Mouse (Mus musculus): ENCODE results near the gene Wdr1. TPM values are rescaled to one million over a fixed set of nuclear protein-coding genes. Genes with fewer than 3 reads are reported as not detected.
"Not testable (repeated sequence)": the region's sequence is repeated elsewhere in the genome, so short reads cannot be mapped to it uniquely, and the experiment has no call there.

Wdr1 gene
- polyA plus RNA-seq, 1 experiment from 2014 or later, result 221 TPM

DNA sequence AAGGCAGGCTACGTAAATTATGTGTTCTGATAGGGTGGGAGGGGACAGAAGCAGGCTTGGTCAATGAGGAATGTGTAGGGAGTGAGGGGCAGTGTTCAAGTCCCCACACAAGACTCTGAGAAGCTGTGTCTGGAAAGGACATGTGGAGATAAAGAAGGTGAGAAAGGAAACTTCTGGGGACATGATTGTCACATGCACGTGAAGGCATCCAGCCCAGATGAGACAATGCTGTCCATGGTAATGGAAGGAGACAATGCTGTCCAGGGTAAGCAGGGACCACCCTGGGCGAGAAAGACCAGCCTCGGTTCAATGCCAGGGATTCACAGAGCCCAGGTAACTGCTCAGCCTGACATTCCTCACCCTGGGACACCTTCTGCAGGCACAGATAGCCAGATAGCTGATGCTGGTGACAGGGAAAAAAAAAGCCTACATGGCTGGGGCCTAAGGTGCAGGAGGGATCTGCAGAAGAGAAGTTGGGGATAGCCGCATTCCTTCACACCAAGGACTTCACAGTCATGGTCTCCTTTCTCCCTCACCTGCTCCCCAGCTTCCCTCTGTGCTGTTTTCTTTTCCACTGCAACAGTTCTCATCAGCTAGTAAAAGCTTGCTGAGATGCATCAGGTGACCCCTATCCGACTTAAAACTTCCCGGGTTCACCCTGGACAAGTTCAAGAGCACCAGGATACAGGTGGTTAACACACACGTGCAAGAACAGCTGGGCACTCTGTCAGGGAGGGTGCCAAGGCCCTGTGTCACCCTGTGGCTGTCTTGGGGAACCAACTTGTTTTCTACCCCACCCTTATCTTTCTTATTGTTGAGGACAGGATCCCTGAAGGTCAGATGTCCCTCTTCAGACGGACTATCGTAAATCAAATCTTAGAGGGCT lies 82.0 kb downstream of the Wdr1 start:
- Histone ChIP-seq H3K9me3 (replicated peaks; ENCODE audit: control insufficient read depth, low read length, poor library complexity, severe bottlenecking) (no peaks in the 10 kb centered on the region), H3K4me3 (ENCODE audit: low read depth, low read length) (no peak overlapping the region), H3K27me3 (ENCODE audit: control insufficient read depth, insufficient read depth, low read depth, low read length) (no peaks in the 10 kb centered on the region), H3K27ac (ENCODE audit: low read length) (no peak overlapping the region), H3K4me1 (ENCODE audit: control insufficient read depth, insufficient read depth, low read length) (peaks cover 10% of the 10 kb centered on the region), H3K36me3 (ENCODE audit: control insufficient read depth, insufficient read depth, low read length) (no peaks in the 10 kb centered on the region), H3K9ac (ENCODE audit: low read depth, low read length) (no peak overlapping the region), H3K4me2 (ENCODE audit: low read length) (no peak overlapping the region)
- ATAC-seq, result no peak
- 81% methylated on average over 10 of the region's 10 CpGs for WGBS

DNA sequence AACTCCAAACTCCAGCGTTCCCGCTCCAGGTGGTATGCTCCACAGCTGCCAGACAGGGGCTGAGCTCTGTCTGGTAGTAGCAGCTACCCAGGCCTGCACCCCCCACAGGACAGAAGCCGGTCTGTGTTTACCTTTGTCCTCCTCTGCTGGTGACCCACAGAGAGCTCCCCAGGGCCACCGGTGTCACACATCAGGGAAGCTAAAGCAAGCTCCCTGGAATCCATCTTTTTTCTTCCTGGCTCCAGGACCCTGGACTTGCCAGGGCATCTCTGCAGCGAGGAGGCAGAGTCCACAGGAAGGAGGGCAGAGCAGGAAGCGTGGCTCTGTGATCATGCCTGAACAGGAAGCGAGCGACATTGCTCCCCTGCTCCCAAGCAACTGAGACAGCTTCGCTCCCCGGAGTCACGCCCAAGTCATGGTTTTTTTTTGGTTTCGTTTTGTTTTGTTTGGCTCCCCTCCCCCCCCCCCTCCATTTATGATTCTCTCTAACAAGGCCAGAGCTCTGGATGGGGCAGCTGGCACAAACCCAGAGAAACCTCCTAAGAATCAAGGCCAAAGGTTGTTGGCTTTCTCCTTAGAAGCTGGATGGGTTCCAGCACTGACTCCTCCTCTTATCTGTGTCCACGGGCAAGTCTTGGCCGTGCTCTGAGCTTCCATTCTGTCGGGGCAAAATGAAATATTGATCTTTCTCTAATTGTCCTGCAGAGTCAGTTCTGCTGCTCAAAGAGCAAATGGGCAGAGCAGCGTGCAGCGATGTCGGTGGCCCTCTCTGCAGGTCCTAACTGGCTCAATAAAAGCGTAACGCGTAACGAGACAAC lies 82.9 kb downstream of the Wdr1 start:
- H3K9ac ChIP-seq (ENCODE audit: low read depth, low read length), result peak overlapping the region; percentile 43; the same call in 1 of the 2 replicates
- H3K27ac ChIP-seq (ENCODE audit: low read length), result peak overlapping the region; percentile 2
- no peak overlapping the region for H3K4me3 ChIP-seq (ENCODE audit: low read depth, low read length)
- WGBS, result 16% methylated on average over 22 of the region's 22 CpGs
- peak overlapping the region; percentile 28 for H3K4me2 ChIP-seq (ENCODE audit: low read length)
- no peaks in the 10 kb centered on the region for H3K9me3 ChIP-seq (replicated peaks; ENCODE audit: control insufficient read depth, low read length, poor library complexity, severe bottlenecking)
- no peaks in the 10 kb centered on the region for H3K27me3 ChIP-seq (ENCODE audit: control insufficient read depth, insufficient read depth, low read depth, low read length)
- peak; percentile 59 for ATAC-seq
- H3K4me1 ChIP-seq (ENCODE audit: control insufficient read depth, insufficient read depth, low read length), result peaks cover 10% of the 10 kb centered on the region
- H3K36me3 ChIP-seq (ENCODE audit: control insufficient read depth, insufficient read depth, low read length), result no peaks in the 10 kb centered on the region

DNA sequence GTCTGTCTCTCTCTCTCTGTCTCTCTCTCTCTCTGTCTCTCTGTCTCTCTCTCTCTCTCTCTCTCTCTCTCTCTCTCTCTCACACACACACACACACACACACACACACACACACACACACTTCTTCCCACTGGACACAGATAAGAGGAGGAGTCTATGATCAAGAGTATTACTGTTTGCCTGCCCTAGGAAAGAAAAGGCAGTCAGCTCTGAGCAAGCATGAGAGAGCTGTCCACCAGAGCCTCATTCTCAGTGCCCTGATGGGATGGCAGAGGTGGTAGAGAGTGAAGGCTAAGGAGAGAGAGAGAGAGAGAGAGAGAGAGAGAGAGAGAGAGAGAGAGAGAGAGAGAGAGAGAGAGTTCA lies 83.5 kb downstream of the Wdr1 start:
- Histone ChIP-seq H3K27ac (ENCODE audit: low read length) (peak overlapping the region; percentile 2; the same call in 1 of the 2 replicates), H3K4me2 (ENCODE audit: low read length) (peak overlapping the region; percentile 28; the same call in 1 of the 2 replicates)
- not testable (repeated sequence) for H3K4me3 ChIP-seq (ENCODE audit: low read depth, low read length); H3K9ac ChIP-seq (ENCODE audit: low read depth, low read length); H3K9me3 ChIP-seq (replicated peaks; ENCODE audit: control insufficient read depth, low read length, poor library complexity, severe bottlenecking); H3K36me3 ChIP-seq (ENCODE audit: control insufficient read depth, insufficient read depth, low read length); H3K4me1 ChIP-seq (ENCODE audit: control insufficient read depth, insufficient read depth, low read length); H3K27me3 ChIP-seq (ENCODE audit: control insufficient read depth, insufficient read depth, low read depth, low read length)
- ATAC-seq, result peak; percentile 66

DNA sequence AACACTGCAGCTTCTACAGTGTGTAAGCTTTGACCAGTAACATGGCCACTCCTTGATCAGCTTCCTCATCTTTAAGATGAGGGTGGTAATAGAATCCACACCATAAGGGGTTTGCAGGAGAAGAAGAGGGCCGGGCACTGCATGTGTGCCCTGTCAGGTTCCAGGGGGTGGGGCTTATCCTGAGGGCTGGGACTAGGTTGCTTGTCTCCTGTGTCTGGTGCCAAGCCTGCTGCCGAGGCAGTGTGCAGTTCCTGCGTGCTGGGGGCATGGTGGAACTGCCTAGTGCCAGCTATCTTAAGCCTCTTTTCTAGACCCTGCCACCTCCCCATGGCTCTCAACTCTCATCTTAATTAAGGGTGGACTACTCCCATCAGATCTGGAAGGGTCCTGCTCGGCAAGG lies 84.0 kb downstream of the Wdr1 start:
- H3K27ac ChIP-seq (ENCODE audit: low read length), result no peak overlapping the region
- no peak overlapping the region for H3K9ac ChIP-seq (ENCODE audit: low read depth, low read length)
- peak; percentile 32 for ATAC-seq
- no peak overlapping the region for H3K4me3 ChIP-seq (ENCODE audit: low read depth, low read length)
- H3K4me1 ChIP-seq (ENCODE audit: control insufficient read depth, insufficient read depth, low read length), result peaks cover 10% of the 10 kb centered on the region
- H3K9me3 ChIP-seq (replicated peaks; ENCODE audit: control insufficient read depth, low read length, poor library complexity, severe bottlenecking), result no peaks in the 10 kb centered on the region
- 37% methylated on average over 4 of the region's 4 CpGs for WGBS
- no peaks in the 10 kb centered on the region for H3K36me3 ChIP-seq (ENCODE audit: control insufficient read depth, insufficient read depth, low read length)
- H3K4me2 ChIP-seq (ENCODE audit: low read length), result no peak overlapping the region
- H3K27me3 ChIP-seq (ENCODE audit: control insufficient read depth, insufficient read depth, low read depth, low read length), result no peaks in the 10 kb centered on the region

DNA sequence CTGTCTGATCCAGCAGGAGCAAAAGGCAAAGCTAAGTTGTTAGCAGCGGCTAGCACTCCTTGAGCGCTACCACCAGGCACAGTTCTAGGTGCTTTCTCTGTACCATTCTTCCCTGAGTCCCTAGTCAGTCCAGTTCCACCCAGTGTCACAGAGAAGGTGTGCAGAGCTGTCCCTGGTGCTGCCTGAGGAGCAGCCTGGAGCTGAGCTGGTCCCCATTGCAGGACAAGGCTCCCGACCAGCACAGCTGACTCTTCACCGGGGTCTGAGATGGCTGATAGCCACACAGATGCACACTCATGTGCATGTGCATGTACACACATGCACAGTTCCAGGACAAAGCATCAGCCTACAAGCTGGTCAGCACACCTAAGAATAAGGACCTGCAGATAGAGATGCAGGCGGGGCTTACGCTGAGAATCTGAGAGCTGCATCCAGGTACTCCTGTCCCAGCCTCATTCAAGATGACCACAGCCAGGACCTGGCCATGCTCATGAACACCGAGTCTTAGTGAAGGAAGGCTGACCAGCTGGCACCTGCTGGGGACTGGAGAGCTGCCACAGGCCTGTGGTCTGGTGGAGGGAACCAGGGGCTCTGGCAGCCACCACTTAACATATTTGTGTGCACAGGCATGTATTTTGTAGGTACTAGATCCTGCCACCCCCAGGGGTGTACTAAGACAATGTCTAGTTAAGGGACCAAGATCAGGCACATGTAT lies 85.1 kb downstream of the Wdr1 start:
- H3K4me1 ChIP-seq (ENCODE audit: control insufficient read depth, insufficient read depth, low read length), result peaks cover 10% of the 10 kb centered on the region
- H3K4me3 ChIP-seq (ENCODE audit: low read depth, low read length), result no peak overlapping the region
- H3K27ac ChIP-seq (ENCODE audit: low read length), result no peak overlapping the region
- no peak overlapping the region for H3K9ac ChIP-seq (ENCODE audit: low read depth, low read length)
- no peak for ATAC-seq
- H3K9me3 ChIP-seq (replicated peaks; ENCODE audit: control insufficient read depth, low read length, poor library complexity, severe bottlenecking), result no peaks in the 10 kb centered on the region
- no peak overlapping the region for H3K4me2 ChIP-seq (ENCODE audit: low read length)
- no peaks in the 10 kb centered on the region for H3K36me3 ChIP-seq (ENCODE audit: control insufficient read depth, insufficient read depth, low read length)
- 85% methylated on average over 7 of the region's 7 CpGs for WGBS
- H3K27me3 ChIP-seq (ENCODE audit: control insufficient read depth, insufficient read depth, low read depth, low read length), result no peaks in the 10 kb centered on the region

DNA sequence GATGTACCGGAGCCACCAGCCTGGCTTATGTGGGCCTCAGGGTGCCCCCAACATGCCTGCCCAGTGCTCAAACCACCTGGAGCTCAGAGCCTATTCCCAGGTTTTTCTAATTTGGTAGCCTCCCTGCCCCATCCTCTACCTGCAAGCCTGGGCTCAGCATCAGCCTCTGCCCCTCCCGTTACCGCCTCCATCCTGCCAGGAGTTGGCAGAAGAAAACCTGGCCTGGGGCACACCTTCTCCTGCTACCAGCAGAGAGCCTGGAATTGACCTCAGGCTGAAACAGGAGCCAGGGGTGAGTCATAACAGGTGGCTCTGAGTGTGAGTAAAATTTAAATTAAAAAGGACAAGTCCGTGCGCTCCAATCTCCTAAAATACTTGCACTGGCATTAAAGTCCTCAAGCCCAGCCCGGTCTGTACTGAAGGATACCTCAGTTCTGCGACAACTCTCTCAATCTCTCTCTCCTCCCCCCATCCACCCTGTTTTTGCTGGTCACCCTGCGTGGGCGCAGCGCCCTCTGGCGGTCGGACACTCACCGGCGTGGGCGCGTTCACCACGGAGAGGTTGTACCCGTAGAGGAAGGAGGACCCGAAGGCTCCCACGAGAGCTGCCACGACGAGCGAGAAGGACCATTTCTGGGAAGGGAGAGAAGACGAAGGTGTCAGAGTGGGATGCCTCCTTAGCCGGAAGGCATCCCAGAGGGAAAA lies 86.0 kb downstream of the Wdr1 start:
- ATAC-seq, result no peak
- no peak overlapping the region for H3K27ac ChIP-seq (ENCODE audit: low read length)

More for the DNA sequence above, 86.0 kb downstream of the Wdr1 start:
- Histone ChIP-seq H3K9ac (ENCODE audit: low read depth, low read length) (no peak overlapping the region), H3K9me3 (replicated peaks; ENCODE audit: control insufficient read depth, low read length, poor library complexity, severe bottlenecking) (no peaks in the 10 kb centered on the region), H3K36me3 (ENCODE audit: control insufficient read depth, insufficient read depth, low read length) (no peaks in the 10 kb centered on the region), H3K4me1 (ENCODE audit: control insufficient read depth, insufficient read depth, low read length) (peaks cover 10% of the 10 kb centered on the region), H3K27me3 (ENCODE audit: control insufficient read depth, insufficient read depth, low read depth, low read length) (no peaks in the 10 kb centered on the region), H3K4me3 (ENCODE audit: low read depth, low read length) (no peak overlapping the region), H3K4me2 (ENCODE audit: low read length) (no peak overlapping the region)
- 89% methylated on average over 25 of the region's 25 CpGs for WGBS

Other genes starting within 250 kb of the Wdr1 start
- 0.82 and 0.90 TPM in 2 replicates for gene Drd5, start 243.9 kb downstream of the Wdr1 start, polyA plus RNA-seq (2015; fragmentation: Nextera tagmentation; extraction: Ambion mirVana)
- 0.23 and 0.73 TPM in 2 replicates for gene Slc2a9, start 60.1 kb downstream of the Wdr1 start, polyA plus RNA-seq (2015; fragmentation: Nextera tagmentation; extraction: Ambion mirVana)
- 30.1 and 37.1 TPM in 2 replicates for gene Zfp518b, start 121.6 kb upstream of the Wdr1 start, polyA plus RNA-seq (2015; fragmentation: Nextera tagmentation; extraction: Ambion mirVana)